Mouse (Mus musculus) R1 (cell line): ENCODE measurements around the gene Slc12a9.

Experiments
- DNase-seq: peaks from one replicate; pipeline ENCODE4 v3.0.0-alpha.2; 2018; ENCODE audit warnings: low read depth, low spot score

The Slc12a9 gene

DNA sequence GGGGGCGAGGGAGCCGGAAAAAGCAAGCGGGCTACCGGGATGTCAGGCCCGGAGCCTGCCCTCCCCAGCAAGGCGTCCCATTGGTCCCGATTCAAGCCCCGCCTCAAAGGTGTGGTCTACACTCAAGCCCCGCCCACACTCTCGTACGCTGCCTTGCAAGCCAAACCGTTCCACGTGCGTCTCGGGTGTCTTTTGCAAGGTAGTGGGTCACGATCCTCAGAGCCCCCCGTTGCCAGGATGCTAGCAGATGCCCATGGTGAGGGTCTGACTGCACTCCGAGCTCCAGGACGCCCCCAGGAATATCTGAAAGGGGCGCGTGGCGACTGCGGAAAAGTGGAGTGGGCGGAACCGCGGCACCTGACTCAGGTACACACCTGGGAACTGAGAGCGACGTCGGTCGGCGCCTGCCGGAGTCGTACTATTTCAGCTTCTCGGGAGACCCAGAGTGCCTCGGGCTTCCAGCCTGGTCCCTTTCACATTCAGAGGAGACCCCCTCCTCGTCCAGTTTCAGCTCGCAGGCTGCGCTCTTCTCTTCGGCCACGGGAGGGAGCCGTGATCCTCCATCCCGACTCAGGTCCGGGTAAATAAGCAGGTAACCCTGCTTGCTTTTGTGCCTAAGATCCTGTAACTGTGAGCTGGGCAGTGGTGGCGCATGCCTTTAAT, at the start of gene Slc12a9:
Slc12a9 (minus strand) TSS at position 86 of the 663 bp plus-strand sequence.
- DNase-seq = peak; percentile 97

DNA sequence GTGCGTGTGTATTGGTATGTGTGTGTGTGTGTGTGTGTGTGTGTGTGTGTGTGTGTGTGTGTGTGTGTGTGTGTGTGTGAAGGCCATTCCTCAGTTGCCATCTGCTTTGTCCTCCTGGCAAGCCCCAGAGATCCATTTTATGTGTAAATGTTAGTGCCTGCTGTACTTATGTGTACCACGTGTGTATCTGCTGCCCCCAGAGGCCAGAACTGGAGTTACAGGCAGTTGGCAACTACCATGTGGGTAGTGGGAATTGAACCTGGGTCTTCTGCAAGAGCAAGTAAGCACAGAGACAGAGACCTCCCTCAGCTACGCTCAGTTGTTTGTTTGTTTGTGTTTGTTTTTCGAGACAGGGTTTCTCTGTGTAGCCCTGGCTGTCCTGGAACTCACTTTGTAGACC, 47.8 kb upstream of the Slc12a9 start:
- DNase-seq = peak; percentile 89

DNA sequence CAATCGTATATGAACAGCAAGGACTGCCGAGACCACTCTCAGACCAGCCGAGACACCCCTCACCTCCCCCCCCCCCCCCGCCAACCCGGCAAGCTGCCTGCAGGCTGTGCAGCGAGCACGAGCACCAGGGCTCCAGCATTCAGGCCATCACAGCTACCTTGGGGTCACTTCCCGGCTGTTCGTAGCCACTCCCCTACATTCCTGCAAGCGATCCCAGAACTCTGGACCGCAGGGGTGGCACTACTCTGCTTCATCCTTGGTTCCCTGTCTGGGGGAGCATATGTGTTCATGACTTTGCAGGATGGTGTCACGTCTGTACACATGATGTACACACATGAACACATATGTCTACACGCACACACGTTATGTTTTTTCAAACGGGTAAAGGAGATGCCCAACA, 44.2 kb upstream of the Slc12a9 start:
- DNase-seq = no peak

DNA sequence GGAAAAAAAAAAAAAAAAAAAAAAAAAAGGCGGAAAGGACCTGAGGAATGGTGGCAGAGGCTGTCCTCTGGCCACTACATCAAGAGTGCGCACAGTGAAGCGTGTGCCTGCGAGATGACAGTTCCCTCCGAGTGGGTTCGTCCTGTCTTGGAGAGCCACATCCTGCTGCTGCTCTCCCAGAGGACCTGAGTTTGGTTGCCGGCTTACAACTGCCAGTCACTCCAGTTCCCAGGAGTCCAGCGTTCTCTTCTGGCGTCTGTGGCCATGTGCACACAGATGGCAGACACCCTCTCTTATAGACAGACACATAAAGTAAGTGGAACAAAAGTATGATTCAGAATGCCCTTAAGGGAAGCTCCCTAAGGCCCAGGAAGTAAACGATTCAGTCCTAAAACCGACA, 43.8 kb upstream of the Slc12a9 start:
- no peak for DNase-seq

DNA sequence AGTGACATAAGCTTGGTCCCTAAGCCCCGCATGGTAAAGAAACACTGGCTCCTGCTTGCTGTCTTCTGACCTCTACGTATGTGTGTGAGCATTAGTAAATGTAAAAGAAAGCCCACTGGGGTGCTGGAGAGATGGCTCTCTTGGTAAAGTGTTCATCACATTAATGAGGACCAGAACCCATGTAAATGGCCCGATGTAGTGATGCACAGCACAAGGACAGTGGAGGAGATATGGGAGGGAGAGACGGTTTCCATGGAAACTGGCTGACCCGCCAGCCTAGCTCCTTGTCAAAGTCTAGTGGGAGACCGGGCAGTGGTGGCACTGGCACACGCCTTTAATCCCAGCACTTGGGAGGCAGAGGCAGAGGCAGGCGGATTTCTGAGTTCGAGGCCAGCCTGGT, 43.3 kb upstream of the Slc12a9 start:
- peak; percentile 71 for DNase-seq

DNA sequence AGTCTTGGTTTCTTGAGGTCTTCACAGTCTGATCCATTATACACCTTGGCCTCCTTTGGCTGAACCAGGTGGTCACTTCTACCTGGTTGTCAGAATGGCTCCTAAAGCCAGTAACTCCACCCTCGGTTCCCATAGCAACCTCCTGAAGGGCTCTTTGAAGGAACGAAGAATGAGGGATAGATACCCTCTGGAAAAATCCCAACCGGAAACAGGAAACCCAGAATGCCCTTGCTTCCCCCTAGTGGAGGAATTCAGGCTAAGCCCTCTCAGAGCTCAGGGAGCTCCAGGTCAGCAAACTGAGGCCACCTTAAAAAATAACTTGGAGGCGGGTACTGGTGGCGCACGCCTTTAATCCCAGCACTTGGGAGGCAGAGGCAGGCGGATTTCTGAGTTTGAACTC, 42.8 kb upstream of the Slc12a9 start:
- DNase-seq = peak; percentile 95

DNA sequence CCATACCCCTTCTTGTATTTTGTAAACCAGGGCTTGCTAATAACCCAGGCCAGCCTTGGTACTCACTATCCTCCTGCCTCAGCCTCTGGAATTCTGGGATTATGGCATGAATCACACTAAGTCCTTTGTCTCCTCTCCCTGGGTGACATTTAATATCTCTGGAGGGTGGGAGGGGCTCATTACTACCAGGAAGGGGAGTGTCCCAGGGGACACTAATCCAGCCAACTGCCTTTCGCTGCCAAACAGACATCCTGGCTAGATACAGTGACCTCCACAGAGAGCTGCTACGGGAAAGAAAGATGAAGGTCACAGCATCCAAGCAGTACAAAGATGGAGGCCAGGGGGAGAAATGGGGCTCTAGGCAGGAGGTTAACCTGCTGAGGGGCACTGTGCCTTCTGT, 42.2 kb upstream of the Slc12a9 start:
- DNase-seq = peak; percentile 77

DNA sequence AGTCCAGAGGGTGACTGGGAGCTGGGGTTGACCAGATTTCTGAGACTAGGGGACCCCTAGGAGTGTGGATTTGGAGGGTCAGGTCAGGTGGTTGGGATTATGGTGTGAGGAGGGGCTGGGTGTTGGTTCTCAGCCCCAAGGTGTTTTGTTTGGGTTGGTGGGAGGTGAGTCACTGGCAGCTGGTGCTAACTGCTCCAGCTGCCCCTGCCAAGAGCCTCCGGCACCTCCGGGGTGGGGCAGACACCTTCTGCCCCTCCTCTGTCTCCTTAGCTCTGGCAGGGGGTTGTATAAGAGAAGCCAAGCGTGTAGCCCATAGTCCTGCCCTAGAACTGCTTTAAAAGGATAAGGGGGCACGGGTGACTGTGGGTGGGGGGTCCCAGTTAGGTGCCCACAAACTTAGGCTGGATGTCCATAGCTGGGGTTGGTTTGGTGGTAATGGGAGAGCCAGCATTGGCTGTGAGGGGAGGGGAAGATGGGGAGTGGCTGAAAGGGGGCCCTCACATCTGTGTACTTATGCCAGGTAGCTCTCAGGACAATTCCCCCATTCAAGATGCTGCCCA, 41.2 kb upstream of the Slc12a9 start:
- DNase-seq = no peak

DNA sequence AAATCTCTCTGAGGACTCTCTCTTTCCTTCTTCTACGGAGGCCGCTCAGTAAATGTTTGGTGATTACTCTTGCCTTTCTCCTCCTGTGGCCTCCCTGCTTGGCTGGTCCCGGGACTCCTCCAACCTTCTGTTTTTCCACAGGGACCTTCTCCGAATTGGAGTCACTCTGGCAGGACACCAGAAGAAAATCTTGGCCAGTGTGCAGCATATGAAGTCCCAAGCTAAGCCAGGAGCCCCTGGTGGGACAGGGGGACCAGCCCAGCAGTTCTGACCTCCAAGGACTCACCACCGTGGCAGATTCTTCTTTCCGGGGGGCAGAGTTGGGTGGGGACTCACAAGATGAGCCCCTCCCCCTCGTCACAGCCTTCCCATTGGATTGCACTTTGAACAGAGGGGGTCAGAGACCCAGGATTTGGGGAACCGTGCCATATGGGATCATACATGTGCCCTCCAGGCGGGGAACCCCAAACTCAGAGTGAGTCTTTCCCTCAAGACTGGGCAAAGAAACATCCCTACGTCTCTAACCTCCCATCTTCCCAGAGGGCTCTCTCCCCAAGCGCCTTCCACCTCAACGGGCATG, 40.1 kb upstream of the Slc12a9 start:
- no peak for DNase-seq

DNA sequence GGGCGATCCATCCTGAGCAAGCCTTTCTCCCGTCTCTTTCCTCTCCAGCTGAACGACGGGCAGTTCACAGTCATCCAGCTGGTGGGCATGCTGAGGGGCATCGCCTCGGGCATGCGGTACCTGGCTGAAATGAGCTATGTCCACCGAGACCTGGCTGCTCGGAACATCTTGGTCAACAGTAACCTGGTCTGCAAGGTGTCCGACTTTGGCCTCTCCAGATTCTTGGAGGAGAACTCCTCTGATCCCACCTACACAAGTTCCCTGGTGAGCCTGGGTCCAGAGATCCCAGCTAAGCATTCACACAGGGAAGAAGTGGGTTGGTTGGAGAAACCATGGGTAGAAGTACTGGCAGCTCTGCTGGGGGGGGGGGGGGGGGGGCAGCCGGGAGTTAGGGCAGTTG, 36.3 kb upstream of the Slc12a9 start:
- no peak for DNase-seq

DNA sequence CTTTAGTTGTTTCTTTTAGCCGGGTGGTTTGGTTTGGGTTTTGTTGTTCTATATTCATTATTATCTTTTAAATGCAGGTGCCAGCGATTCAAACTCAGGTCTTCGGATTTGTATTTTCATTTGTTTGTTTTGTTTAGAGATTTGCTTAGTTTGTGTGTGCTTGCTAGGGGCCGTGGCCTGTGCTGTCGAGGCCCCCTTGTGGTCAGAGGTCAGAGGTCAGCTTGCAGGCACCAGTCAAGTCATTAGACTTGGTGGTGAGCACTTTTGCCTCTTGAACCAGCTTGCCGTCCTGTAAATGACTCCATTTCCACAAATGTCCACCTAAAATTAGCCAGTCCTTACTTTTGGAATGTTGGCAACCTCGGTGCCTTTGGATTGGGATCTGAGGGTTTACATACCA, 25.0 kb upstream of the Slc12a9 start:
- DNase-seq = peak; percentile 54

DNA sequence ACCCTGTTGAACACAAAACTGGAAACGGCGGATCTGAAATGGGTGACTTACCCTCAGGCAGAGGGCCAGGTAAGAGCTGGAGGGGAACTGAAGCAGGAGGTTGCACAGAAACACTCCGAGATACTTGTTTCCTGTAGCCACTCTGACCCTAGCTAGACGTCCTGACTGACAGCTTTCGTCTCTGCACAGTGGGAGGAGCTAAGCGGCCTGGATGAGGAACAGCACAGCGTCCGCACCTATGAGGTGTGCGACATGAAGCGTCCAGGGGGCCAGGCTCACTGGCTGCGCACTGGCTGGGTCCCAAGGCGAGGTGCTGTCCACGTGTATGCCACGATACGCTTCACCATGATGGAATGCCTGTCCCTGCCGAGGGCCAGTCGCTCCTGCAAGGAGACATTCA, 20.7 kb upstream of the Slc12a9 start:
- no peak for DNase-seq

DNA sequence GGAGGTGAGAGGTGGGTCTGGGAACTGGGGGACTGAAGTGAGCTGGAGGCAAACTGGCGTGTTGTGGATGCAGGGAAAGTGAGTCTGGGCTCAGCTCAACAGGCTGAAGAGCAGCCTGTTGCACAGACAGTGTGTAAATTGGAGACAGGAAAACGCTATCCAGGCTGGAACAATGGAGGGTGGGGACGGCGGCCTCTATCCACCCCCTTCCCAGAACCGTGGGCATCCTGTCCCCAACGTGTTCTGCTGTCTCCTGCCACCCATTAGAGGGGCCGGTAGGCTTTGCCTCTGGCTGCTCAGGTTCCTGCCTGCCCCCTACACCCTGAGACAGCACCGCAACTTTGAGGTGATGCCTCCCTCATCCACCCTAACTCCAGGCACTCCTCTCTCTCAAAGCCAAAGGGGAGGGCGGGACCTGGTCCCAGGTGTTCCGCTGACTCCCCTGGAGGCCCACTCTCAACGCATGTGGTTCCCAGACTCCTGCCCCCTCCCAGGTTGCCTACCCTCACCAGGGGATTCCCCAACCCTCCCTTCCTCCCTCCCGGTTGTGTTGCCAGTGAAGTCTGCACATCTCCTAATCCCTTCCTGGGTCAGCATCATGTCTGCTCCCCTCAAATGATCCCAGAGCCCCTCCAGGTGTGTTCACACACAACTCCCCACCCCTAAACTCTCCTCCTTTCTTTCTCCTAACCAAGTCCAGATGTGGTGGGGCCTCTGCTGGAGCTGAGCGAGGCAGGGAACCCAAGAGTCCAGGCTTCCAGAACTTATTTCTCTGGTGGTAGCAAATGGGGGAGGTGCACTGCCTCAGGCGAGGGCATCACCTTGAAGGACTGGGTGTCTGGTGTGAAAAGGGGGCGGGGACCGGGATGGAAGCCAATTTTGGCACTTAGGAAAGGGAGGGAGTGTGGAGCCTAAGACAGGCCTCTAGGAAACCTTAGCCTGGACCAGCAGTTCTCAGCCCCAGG, 18.9 kb upstream of the Slc12a9 start:
- peak; percentile 83 for DNase-seq

DNA sequence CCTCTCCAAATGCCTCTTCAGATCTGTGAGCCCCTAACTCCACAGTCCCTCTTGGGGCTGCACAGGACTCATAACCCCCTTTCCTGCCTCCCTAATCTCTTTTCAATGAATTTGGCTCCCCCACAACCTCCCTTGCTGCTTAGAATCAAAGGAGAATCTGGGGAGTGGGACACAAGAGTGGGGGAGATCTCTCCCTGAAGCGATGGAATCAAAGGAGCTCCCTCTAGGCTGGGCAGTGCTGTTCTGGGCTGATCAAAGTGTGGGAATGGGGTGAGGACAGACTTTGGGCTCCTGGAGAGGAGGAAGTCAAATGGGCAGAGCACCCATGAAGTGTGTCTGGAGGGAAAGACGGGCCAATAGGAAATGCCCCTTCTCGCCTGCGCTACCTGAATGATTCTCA, 18.0 kb upstream of the Slc12a9 start:
- DNase-seq = no peak

DNA sequence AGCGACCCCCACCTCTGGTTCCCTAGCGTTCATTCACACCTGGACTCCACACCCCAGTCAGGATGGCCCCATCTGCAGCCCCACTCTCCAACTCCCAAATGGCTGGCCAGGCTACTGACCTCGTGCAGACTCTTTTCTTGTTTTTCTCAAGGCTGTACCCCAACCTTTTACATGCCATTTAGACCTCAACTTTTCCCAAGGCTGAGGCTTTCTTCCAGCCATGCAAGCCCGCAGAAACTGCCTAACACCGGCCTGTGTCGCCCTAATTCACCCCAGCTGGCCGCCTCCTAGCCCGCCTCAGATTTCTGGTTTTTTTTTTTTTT, 17.6 kb upstream of the Slc12a9 start:
- no peak for DNase-seq

DNA sequence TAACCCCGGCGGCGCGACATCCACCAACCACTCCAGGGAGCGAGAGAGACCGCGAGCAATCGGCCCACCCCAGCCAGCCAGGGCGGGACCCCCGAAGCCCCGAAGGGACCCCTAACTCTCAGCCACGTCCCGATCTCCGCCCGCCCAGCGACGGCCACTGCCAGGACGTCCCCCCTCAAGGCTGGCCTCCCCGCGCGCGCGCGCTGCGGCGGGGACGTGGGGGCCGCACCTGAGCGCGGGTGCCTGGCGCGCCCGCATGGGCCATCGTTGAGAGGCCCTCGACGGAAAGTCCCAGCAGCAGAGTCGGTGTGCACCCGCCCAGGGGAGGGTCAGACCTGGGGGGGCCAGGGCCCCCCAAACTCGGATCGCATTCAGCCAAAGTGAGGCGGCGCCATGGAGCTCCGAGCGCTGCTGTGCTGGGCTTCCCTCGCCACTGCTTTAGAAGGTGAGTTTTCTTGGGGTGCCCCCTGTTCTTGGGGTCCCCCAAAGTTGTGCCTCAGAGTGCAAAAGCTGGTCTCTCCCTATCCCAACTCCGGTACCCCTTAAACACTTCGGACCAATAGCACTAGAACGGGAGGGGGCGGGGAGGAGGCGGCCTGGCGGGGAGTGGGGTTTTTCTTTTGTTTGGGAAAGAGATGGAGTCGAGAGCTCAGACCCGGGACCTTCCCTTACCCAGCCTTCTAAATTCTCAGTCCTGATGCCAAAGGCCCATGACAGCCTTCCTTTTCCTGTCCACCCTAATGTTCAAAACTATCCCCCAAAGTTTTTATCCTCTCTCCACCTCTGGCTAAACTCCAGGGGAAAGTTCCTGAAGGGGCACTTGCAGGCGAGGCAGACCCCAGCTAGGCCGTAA, 17.0 kb upstream of the Slc12a9 start:
- no peak for DNase-seq

DNA sequence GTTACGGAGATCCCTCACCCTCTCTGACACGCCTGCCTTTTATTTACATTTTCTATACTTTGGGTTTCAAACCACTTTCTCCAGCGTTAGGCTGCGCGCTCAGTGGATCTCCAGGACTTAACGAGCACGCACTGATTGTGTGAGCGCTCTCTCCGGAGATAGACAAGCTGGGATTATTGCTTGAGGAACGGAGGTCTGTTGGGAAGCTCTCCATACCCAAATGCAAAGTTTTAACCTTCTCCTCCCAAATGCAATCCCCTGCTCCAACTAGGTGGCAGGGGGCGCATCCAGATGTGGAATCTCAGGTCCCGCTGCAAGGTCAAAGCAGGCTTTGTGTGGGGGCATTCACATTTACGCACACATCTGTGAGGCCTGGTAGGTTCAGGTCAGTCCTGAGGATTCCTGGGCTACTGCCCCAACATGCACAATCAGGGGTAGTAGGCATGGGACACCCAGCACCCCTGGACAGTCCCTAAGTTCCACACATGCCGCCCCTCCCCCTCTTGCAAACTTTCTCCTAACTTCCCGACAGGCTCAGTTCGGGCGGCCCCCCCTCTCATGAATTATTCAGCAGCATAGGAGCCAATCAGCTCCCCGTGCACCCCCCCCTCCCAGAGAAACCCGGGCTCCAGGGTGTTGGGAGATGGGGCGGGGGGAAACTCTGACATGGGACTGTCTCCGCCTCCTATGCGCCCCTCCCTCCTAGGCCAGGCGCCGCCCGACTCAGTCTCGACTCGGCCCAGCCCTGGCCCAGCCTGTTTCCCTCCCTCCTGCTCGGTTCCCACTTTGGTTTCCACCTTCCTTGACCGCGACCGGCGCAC, 16.2 kb upstream of the Slc12a9 start, which contains the start of gene Ephb4:
Ephb4 (plus strand) TSS at position 726 of the 821 bp plus-strand sequence.
- peak; percentile 99 for DNase-seq

DNA sequence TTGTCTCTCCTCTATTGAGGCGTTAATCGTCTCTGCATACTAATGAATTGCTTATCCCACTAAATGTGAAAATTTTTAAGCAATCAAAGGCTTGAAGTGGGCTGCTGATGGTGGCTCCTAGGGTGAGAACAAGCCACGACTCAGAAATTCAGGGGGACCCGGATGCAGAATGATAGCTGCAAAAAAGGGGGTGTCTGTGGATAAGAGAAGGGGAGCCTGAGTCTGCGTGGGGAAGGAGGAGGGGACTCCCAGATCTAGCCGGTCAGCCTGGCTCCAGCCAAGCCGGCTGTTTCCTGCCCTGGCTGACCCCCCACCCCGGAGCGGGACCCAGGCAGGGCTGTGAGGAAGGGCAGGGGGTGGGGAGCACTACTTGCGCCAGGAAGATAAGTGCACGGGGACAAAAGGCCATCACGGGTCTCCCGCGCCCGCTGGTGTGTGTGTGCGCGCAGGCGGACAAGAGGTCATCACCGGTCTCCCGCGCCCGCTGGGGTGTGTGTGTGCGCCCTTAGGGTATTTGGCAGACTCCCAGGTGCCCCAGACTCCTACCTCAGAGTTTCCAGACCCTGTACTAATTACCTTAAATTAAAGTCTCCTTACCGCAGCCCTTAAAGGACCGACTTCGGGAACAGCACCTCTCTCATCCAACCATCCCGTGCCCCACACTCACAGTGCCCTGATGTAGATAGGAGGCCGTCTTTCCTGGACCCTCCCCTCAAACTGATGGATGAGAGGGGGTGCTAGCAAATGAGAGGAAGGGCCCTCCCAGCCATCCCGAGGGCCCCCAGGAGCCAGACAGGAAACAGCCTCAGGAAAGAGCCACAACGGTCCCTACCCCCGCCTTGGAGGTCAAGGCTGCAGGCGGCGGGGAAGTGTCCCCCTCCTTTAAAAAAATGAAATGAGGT, 15.3 kb upstream of the Slc12a9 start:
- peak; percentile 61 for DNase-seq

DNA sequence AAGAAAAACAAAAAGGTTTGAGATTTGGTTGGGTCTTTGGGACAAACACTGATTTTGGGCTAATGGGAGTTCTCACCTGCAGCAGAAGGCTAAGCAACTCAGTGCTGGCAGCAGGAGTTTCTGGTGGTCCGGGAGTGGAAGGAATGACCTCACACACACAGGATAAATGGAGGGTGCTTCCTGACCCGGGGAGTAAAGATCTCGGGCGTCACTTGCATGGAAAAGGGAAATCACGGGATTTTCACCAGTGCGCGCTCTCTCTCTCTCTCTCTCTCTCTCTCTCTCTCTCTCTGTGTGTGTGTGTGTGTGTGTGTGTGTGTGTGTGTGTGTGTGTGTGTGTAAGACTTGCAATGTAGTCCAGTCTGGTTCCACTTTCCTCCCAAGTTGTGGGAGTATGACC, 14.5 kb upstream of the Slc12a9 start:
- DNase-seq = no peak
